Mouse (Mus musculus) adrenal gland, postnatal 25 days (tissue): ENCODE data around the gene Hmgcll1. TPM values are rescaled to one million over a fixed set of nuclear protein-coding genes. Genes with fewer than 3 reads are reported as not detected.

Source experiments
- DNase-seq: peaks from one replicate; pipeline ENCODE4 v3.0.0; 2021; ENCODE audit warnings: mixed read lengths
- long read RNA-seq: library from polyadenylated mRNA; stranded (forward); transcript quantifications from one replicate; pipeline ENCODE4 v2.0.0, GENCODE M21; 2021
- total RNA-seq: library from RNA; stranded (reverse); gene quantifications from 2 replicates; pipeline ENCODE4 v1.2.3, GENCODE M21; 2021

The Hmgcll1 gene
- total RNA-seq = 2.1 and 3.0 TPM in 2 replicates
- long read RNA-seq, partial matches to known transcripts = 0 of 2 reads
- long read RNA-seq, other reads (novel, unspliced or antisense) = 1 of 2 reads

- peak; percentile 33 for DNase-seq
Measured at GRCm38 (mm10) chr9:76014631-76015531, at the start of gene Hmgcll1. Gene Hmgcll1 (plus strand): TSS chr9:76014855.

DNA sequence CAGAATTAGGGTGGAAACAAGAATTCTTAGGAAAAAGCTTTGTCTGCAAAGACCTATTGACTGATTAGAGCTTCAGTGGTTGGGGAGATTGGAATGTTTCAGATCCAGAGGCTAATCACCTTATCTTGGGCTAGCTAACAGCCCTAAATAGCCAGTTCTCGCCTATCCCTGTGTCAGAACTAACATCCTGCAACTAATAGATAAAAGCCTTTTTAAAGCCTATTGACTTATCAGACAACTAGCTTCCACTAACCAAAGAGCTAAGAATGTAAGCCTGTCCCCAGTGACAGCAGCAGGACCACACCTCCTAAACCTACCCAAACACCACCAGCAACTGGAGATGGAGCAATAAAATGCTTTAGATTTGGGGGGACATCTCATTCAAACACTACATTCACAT lies 34.6 kb upstream of the Hmgcll1 start:
- DNase-seq = no peak

DNA sequence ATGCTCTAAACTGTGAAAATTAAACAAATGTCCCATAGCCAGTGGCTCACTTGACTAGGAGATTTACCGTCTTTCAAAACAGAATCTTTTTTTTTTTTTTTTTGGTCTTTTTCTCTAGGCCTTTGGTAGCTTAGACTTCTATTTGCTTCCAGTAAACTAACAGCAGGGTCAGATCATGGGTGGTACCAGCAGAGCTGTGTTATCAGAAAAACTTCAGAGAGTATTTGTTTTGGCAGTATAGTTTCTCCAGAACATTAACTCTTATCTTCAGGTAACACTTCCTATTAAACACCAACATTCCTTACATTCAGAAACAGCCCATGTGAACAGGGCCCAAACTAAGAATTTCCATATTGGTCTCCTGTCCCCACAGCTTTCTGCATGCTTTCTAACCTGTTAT lies 33.5 kb upstream of the Hmgcll1 start:
- DNase-seq = no peak

DNA sequence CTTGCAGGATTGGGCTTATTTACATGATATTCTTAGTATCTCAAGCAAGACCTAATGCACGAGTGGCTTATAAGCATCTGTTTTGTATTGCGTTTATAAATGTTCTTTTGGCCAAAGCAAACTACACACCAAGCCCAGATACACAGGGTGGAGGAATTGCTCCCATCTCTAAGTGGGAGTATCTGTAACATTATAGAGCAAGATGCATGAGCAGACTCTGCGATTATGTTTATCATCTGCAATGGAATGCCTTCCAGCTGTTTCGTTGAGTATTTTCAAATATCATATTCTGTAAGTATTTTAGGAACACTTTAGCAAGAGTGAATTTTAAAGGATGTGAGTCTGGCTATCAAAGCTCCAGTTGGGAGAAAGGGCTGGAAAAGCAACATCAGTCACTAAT lies 25.2 kb upstream of the Hmgcll1 start:
- DNase-seq = no peak

- DNase-seq = no peak
Measured at GRCm38 (mm10) chr9:75998791-75999350, 15.8 kb upstream of the Hmgcll1 start.

GRCm38 (mm10) chr9:76000876-76001858 lies 13.5 kb upstream of the Hmgcll1 start:
- DNase-seq = no peak

GRCm38 (mm10) chr9:76003066-76003465 lies 11.6 kb upstream of the Hmgcll1 start:
- no peak for DNase-seq

DNA sequence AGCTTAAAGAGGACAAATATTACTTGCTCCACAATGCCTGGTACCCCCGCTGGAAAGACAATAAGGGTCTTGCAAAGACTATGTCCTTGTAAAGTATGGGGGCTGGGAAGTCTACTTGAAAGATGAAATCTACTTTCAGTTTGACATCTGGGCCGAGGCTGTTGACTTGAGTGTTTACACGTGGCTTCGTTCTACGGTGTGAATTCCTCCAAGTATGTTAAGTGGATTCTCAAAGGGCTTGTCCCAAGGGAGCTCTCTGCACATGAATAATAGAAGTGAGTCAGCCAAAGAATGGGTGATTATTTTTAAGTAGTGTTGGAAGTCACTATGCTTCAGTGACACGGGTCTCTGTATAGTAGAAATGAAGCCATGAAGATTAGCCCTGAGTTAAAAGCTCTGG lies 11.0 kb upstream of the Hmgcll1 start:
- DNase-seq = no peak

- no peak for DNase-seq
Measured at GRCm38 (mm10) chr9:76007342-76007970, 7.2 kb upstream of the Hmgcll1 start.

DNA sequence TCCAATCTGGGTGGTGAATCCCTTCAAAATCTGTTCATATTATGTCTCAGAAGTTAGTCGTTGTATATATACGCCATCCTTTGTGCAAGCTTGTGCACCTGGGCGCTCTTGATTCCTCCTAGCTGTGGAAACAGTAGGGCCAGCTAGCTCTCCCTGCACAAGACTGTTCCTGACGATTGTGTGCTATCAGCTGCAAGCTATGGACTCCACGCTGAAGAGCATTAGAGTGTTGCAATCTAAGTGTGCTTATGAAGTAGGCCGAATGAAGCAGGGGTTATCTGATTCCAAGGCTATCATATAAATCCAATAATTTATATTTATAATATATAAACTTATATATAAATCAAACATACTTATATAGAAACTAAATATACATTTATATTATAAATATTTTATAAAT lies 866 bp upstream of the Hmgcll1 start:
- DNase-seq = no peak

DNA sequence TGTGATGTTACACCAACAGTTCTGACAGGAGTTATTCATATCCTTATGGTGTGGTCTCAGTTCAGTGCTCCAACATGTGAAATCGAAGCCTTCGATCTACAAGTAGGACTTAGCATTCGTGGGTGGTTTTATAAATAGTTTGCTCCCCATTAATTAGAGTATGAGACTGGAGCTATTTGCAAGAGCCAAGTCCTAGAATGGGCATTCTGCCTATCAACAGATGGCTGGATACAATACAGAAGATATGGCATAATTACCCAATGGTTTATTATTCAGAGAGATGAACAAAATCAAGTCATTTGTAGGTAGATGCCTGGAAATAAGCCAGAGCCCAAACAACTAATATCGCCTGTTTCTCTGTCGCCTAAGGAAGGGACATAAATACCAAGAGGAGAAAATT lies 1.3 kb downstream of the Hmgcll1 start:
- DNase-seq = no peak

- no peak for DNase-seq
Measured at GRCm38 (mm10) chr9:76016506-76016905, 1.9 kb downstream of the Hmgcll1 start.

GRCm38 (mm10) chr9:76023551-76023973 lies 8.9 kb downstream of the Hmgcll1 start:
- DNase-seq = no peak

DNA sequence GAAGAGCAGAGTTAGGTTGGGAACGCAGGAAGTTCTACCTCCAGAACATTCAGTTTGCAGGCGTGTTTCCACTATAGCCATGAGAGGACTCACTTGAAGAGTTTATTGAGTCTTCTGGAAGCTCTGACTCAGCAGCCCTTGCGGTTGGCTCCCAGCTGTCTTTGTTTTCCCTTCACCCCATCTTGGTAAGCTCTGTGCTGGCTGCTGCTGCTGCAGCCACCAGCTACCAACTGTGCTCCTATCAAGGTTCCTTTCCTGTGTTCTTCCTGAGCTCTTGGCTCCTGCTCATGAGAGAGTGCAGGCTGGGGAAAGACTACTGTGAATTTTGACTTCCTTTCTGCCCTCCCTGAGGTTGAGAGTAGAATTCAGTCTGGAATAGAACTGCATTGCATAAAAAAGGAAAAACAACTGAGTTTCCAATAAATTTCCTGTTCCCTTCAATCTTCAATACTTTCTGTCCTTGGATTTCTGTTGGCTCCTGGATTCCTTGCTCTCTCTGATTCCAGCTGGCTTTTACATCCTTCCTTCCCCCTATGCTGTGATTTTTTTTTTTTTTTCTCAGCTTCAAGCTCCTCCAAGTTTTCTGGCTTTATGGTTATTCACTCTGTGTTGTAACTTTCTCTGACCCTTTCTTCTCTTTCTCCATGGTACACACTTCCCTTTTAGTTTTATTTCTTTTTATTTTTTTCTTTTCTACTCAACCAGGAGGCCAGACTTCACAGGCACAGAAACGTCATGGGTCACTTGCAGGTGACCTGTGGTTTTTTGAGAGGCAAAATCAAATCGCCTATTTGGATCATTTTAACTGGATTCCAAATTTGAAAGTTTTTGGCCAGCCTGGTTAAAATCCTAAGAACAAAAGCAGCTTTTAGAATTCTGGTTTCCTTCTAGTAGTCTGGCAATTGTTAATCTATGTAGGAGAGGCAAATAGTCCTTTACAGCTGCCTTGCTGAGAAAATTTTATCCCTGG lies 9.9 kb downstream of the Hmgcll1 start:
- DNase-seq = peak; percentile 10

GRCm38 (mm10) chr9:76029471-76030199 lies 15.0 kb downstream of the Hmgcll1 start:
- DNase-seq = no peak

GRCm38 (mm10) chr9:76035058-76035457 lies 20.4 kb downstream of the Hmgcll1 start:
- no peak for DNase-seq

DNA sequence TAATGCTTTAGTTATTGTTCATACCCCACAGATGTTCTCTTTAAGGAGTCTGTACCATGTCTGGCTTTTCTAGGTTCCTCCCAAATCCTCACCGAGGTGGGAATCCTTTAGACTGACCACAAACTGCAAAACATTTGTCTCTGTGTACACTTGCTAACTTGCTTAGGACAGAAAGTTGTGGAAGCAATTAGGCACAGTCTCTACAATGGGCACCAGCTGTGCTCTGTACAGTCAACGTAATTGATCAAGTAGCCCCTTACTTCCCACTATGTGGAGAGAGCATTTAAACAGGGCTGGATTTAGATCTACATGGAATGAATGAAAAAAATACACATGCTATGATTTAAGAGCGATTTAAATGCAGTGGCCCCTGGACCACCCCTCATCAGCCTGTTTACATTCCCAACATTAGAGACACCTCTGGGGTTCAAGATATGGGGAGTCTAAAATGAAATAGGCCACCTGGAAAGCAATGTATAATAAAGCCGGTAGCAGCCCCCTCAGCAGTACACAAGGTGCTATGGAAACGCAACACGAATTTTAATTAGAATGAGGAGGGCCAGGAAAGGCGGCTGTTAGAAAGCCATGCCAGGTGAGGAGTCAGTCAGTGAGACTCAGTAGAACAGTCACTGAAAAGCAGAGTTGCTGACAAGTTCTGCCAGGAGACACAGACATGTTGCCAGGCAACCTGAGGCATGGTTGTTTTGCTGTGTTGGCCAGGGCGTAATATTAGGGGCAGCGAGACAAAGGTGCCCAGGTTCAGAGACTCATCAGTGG lies 23.9 kb downstream of the Hmgcll1 start:
- no peak for DNase-seq

- DNase-seq = no peak
Measured at GRCm38 (mm10) chr9:76039711-76040110, 25.1 kb downstream of the Hmgcll1 start.

GRCm38 (mm10) chr9:76043341-76043740 lies 28.7 kb downstream of the Hmgcll1 start:
- no peak for DNase-seq
